Mouse (Mus musculus) liver, embryonic 16.5 days (tissue): Measurements from ENCODE around the gene Cfl1. TPM values are rescaled to one million over a fixed set of nuclear protein-coding genes. Genes with fewer than 3 reads are reported as not detected.

ENCODE experiments used
- ATAC-seq: fragments of 200-750 bp; cut with Nextera tagmentation; 2 replicates; pipeline ENCODE4 v1.8.0; 2017; ENCODE audit warnings: low read depth, mild to moderate bottlenecking, moderate number of reproducible peaks, moderate library complexity
- H3K27ac ChIP-seq: fragments of 300-500 bp; sonication (generic); 2 replicates; pipeline ENCODE4 v1.5.1; 2014; ENCODE audit warnings: mild to moderate bottlenecking, low read length
- H3K27me3 ChIP-seq: fragments of 300-500 bp; sonication (generic); 2 replicates; pipeline ENCODE4 v1.6.1; 2014; ENCODE audit warnings: low read depth, low read length, mixed read lengths; ENCODE audit not compliant: control insufficient read depth, insufficient read depth
- H3K36me3 ChIP-seq: fragments of 300-500 bp; sonication (generic); 2 replicates; pipeline ENCODE4 v1.6.1; 2014; ENCODE audit warnings: mild to moderate bottlenecking; ENCODE audit not compliant: control insufficient read depth, insufficient read depth
- H3K4me1 ChIP-seq: fragments of 300-500 bp; sonication (generic); 2 replicates; pipeline ENCODE4 v1.6.1; 2014; ENCODE audit warnings: low read depth, low read length, mixed read lengths; ENCODE audit not compliant: control insufficient read depth
- H3K4me2 ChIP-seq: fragments of 300-500 bp; sonication (generic); 2 replicates; pipeline ENCODE4 v1.6.1; 2014; ENCODE audit warnings: low read depth, low read length, mixed read lengths
- H3K4me3 ChIP-seq: fragments of 300-500 bp; sonication (generic); 2 replicates; pipeline ENCODE4 v1.5.1; 2014; ENCODE audit warnings: low read depth, mild to moderate bottlenecking, low read length
- H3K9ac ChIP-seq: fragments of 300-500 bp; sonication (generic); 2 replicates; pipeline ENCODE4 v1.6.1; 2014; ENCODE audit warnings: low read depth, low read length
- H3K9me3 ChIP-seq: fragments of 300-500 bp; sonication (generic); replicated peaks from 2 replicates; pipeline ENCODE4 v1.6.1; 2016; ENCODE audit warnings: low read length; ENCODE audit not compliant: control insufficient read depth
- WGBS: fragments of 180-500 bp; shearing (Covaris S2); extraction: QIAGEN DNeasy Blood & Tissue Kit; methylation state at CpG from one replicate; pipeline ENCODE4 v1.1.7; 2014; ENCODE audit not compliant: insufficient replicate concordance; 5-methylcytosine and 5-hydroxymethylcytosine counted together
- polyA plus RNA-seq: library from polyadenylated mRNA; unstranded; fragments of >200 nt; fragmentation: Nextera tagmentation; extraction: Ambion mirVana; gene quantifications from 2 replicates; pipeline ENCODE4 v1.2.1, GENCODE M21; 2015

Gene Cfl1
- polyA plus RNA-seq, 1 experiment from 2014 or later, result 930 TPM

- peak overlapping the region; percentile 54 for H3K4me3 ChIP-seq
- H3K9me3 ChIP-seq, result no peaks in the 10 kb centered on the region
- no peak overlapping the region for H3K27ac ChIP-seq
- WGBS, result 2% methylated on average over 57 of the region's 68 CpGs
- H3K9ac ChIP-seq, result peak overlapping the region; percentile 53
- no peaks in the 10 kb centered on the region for H3K36me3 ChIP-seq
- ATAC-seq, result peak; percentile 42
- peak overlapping the region; percentile 69 for H3K4me2 ChIP-seq
- peaks cover 8% of the 10 kb centered on the region for H3K4me1 ChIP-seq
- peaks cover 31% of the 10 kb centered on the region for H3K27me3 ChIP-seq
These were observed 15.8 kb upstream of the Cfl1 start for GRCm38 (mm10) chr19:5474281-5475068.

DNA sequence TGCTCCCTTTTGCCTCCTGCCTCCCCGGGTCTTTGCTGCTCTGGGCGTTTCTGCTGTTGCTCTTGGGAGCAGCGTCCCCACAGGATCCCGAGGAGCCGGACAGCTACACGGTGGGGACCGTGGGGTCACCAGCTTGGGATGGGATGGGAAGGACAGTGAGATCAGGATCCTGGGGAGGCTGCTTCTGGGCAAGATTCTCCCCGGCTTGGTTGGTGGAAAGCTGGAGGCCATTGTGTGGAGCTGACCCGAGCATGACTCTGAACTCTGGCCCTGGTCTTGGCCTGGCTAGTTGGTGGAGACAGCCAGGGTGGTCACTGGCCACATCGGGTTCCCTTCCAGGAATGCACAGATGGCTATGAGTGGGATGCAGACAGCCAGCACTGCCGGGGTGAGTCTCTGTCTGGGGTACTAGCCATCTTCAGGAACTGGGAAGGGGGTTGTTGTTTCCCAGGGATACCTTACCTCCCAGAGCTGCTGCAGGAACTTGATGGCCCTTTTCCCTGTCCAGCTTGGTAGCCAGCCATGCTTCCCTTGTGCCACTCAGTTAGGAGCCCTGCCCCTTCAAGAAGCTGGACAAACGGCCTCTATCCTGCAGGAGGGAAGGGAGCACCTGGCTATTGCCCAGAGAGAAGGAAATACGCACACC, 15.1 kb upstream of the Cfl1 start:
- peak overlapping the region; percentile 54 for H3K4me3 ChIP-seq
- no peak overlapping the region for H3K27ac ChIP-seq
- peak overlapping the region; percentile 69 for H3K4me2 ChIP-seq
- H3K9me3 ChIP-seq, result no peaks in the 10 kb centered on the region
- ATAC-seq, result no peak; the same call in 1 of the 2 replicates
- peaks cover 8% of the 10 kb centered on the region for H3K4me1 ChIP-seq
- WGBS, result 40% methylated on average over 13 of the region's 13 CpGs
- peaks cover 31% of the 10 kb centered on the region for H3K27me3 ChIP-seq
- no peaks in the 10 kb centered on the region for H3K36me3 ChIP-seq
- peak overlapping the region; percentile 15; the same call in 1 of the 2 replicates for H3K9ac ChIP-seq

DNA sequence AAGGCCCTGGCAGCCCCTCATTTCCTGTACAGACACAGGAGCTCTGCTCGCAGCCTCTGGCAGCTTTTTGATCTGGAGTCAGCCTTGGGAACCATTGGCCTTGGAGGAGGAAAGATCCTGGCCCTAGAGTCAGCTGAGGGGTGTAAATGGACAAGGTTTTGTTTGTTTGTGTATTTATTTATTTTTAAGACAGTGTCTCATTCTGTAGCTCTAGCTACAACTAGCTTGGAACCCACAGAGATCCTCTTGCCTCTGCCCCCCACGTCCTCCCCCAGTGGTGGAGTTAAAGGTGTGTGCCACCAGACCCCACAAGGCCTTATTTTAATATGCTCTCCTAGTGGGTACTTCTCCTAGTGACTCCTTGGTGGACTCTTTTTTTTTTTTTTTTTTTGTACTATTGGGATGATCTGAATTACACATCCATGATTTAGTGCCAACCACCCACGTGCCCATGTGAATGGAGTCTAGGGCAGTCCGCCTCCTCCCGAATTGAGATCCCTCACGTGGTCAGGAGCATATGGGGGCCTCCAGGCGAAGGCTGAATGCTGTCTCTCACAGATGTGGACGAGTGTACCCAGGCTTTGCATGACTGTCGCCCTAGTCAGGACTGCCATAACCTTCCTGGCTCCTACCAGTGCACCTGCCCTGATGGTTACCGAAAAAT, 13.1 kb upstream of the Cfl1 start:
- H3K27ac ChIP-seq, result no peak overlapping the region
- H3K4me2 ChIP-seq, result no peak overlapping the region
- peaks cover 8% of the 10 kb centered on the region for H3K4me1 ChIP-seq
- no peaks in the 10 kb centered on the region for H3K9me3 ChIP-seq
- 65% methylated on average over 10 of the region's 10 CpGs for WGBS
- no peak overlapping the region for H3K4me3 ChIP-seq
- H3K9ac ChIP-seq, result no peak overlapping the region
- no peaks in the 10 kb centered on the region for H3K36me3 ChIP-seq
- no peak for ATAC-seq
- peaks cover 31% of the 10 kb centered on the region for H3K27me3 ChIP-seq

DNA sequence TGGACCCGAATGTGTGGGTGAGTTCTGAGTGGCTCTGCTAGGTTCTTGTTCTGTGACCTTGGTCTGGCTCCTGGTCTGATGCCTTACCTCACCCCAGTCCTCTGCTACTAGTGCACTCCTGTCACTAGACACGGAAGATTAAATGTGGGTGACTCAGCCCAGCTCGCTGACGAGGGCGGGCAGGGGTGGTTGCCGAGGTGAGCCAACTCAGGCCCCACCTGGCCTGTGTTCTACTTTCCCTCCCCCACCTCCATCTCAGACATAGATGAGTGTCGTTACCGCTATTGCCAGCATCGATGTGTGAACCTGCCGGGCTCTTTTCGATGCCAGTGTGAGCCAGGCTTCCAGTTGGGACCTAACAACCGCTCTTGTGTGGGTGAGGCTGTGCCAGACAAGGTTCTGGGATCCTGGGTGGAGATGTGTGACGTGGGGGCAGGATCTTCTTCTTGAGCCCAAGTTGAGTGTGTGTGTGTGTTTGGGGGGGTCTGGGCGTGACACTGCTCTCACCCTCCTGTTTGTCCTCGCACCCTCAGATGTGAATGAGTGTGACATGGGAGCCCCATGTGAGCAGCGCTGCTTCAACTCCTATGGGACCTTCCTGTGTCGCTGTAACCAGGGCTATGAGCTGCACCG, 12.5 kb upstream of the Cfl1 start:
- Histone ChIP-seq H3K9ac (no peak overlapping the region), H3K4me1 (peaks cover 8% of the 10 kb centered on the region), H3K9me3 (no peaks in the 10 kb centered on the region), H3K4me2 (no peak overlapping the region), H3K27ac (no peak overlapping the region), H3K36me3 (no peaks in the 10 kb centered on the region), H3K27me3 (peaks cover 31% of the 10 kb centered on the region), H3K4me3 (no peak overlapping the region)
- ATAC-seq, result no peak
- 75% methylated on average over 18 of the region's 18 CpGs for WGBS

DNA sequence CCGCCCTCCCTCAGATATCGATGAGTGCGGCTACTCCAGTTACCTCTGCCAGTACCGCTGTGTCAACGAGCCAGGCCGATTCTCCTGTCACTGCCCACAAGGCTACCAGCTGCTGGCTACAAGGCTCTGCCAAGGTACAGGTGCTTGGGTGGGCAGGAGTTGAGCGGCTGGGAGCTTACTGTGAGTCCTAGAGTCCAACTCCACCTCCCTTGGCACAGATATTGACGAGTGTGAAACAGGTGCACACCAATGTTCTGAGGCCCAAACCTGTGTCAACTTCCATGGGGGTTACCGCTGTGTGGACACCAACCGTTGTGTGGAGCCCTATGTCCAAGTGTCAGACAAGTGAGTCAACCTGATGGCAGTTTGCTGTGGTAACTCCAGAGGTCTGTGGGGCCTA, 10.2 kb upstream of the Cfl1 start:
- no peaks in the 10 kb centered on the region for H3K9me3 ChIP-seq
- no peaks in the 10 kb centered on the region for H3K4me1 ChIP-seq
- H3K9ac ChIP-seq, result no peak overlapping the region
- ATAC-seq, result no peak
- H3K4me2 ChIP-seq, result no peak overlapping the region
- WGBS, result 81% methylated on average over 10 of the region's 10 CpGs
- no peaks in the 10 kb centered on the region; the same call in 1 of the 2 replicates for H3K36me3 ChIP-seq
- H3K27ac ChIP-seq, result no peak overlapping the region
- peaks cover 11% of the 10 kb centered on the region for H3K27me3 ChIP-seq
- no peak overlapping the region for H3K4me3 ChIP-seq

DNA sequence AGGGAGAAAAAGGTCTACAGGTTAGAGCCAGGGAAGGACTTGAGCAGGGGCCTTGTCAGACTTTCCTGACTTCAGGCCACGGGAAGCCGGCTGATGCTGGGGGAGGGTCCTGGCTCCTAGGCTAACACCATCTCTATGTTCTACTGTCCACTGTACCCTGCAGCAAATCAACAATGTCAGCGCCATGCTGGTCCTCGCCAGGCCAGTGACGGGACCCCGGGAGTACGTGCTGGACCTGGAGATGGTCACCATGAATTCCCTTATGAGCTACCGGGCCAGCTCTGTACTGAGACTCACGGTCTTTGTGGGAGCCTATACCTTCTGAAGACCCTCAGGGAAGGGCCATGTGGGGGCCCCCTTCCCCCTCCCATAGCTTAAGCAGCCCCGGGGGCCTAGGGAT, 8.9 kb upstream of the Cfl1 start:
- Histone ChIP-seq H3K4me1 (no peaks in the 10 kb centered on the region), H3K27ac (no peak overlapping the region), H3K4me3 (no peak overlapping the region), H3K9me3 (no peaks in the 10 kb centered on the region), H3K9ac (no peak overlapping the region), H3K4me2 (no peak overlapping the region), H3K36me3 (no peaks in the 10 kb centered on the region; the same call in 1 of the 2 replicates), H3K27me3 (no peaks in the 10 kb centered on the region)
- ATAC-seq, result no peak
- 71% methylated on average over 10 of the region's 10 CpGs for WGBS

GRCm38 (mm10) chr19:5483386-5484359, 6.6 kb upstream of the Cfl1 start:
- no peak for ATAC-seq
- H3K27ac ChIP-seq, result no peak overlapping the region
- peaks cover 15% of the 10 kb centered on the region for H3K4me1 ChIP-seq
- no peak overlapping the region for H3K4me2 ChIP-seq
- H3K9ac ChIP-seq, result no peak overlapping the region
- no peaks in the 10 kb centered on the region for H3K9me3 ChIP-seq
- H3K4me3 ChIP-seq, result no peak overlapping the region
- WGBS, result 78% methylated on average over 19 of the region's 19 CpGs
- no peaks in the 10 kb centered on the region for H3K27me3 ChIP-seq
- H3K36me3 ChIP-seq, result no peaks in the 10 kb centered on the region; the same call in 1 of the 2 replicates

DNA sequence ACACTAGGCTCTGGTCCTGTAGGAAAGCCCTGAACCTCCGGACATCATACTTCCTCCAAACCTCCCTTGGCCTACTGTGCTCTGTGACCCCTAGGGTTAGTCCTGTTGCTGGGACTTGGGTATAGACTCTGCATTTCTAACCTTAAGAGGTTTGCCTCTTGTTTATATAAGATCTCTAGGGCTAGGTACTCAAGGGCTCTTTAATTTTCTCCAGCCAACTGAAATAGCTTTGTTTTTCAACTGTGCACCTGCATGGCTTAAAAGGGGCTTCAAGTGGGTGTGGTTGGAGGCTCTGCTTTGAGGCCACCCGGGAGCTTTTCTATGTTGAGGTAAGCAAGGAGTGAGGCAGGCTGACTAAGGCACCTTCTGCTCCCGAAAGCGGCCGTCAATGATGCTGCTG, 5.8 kb upstream of the Cfl1 start:
- Histone ChIP-seq H3K4me3 (no peak overlapping the region), H3K4me1 (peaks cover 22% of the 10 kb centered on the region), H3K36me3 (no peaks in the 10 kb centered on the region; the same call in 1 of the 2 replicates), H3K27ac (no peak overlapping the region), H3K9ac (no peak overlapping the region), H3K27me3 (no peaks in the 10 kb centered on the region), H3K9me3 (no peaks in the 10 kb centered on the region), H3K4me2 (no peak overlapping the region)
- WGBS, result 74% methylated on average over 5 of the region's 5 CpGs
- ATAC-seq, result no peak
